Mouse (Mus musculus): ENCODE data around the gene Ang. TPM values are rescaled to one million over a fixed set of nuclear protein-coding genes. Genes with fewer than 3 reads are reported as not detected.

Gene Ang
- total RNA-seq, 2 experiments from 2014 or later = 3.0 to 4.1 TPM

Other genes with a start within 250 kb of the Ang start
- 1 to 10 TPM; 6.5 to 9.0 TPM for gene Tep1, start 220.6 kb upstream of the Ang start, total RNA-seq (2021)
- gene Klhl33, start 193.6 kb upstream of the Ang start, total RNA-seq (2021) = 100 to 1,000 TPM in 1 of 2 experiments, 10 to 100 TPM in 1; 56.5 to 114 TPM
- 10 to 100 TPM; 45.9 to 47.5 TPM for gene Osgep, start 166.3 kb upstream of the Ang start, total RNA-seq (2021)
- 10 to 100 TPM; 29.1 to 29.2 TPM for gene Apex1, start 166.2 kb upstream of the Ang start, total RNA-seq (2021)
- gene Pip4p1, start 160.3 kb upstream of the Ang start, total RNA-seq (2021) = 10 to 100 TPM; 16.1 to 16.7 TPM
- 1 to 10 TPM; 3.3 to 4.5 TPM for gene Pnp, start 160.1 kb upstream of the Ang start, total RNA-seq (2021)
- 1 to 10 TPM; 2.2 to 6.2 TPM for gene Gm49342, start 146.6 kb upstream of the Ang start, total RNA-seq (2021)
- under 1 TPM in 1 of 2 experiments, not detected in 1; 0.24 TPM for gene Pnp2, start 135.2 kb upstream of the Ang start, total RNA-seq (2021)
- gene Rnase10, start 83.4 kb upstream of the Ang start, total RNA-seq (2021) = not detected
- not detected for gene Rnase9, start 49.3 kb upstream of the Ang start, total RNA-seq (2021)
- gene Rnase11, start 41.0 kb upstream of the Ang start, total RNA-seq (2021) = not detected
- gene Rnase12, start 33.5 kb upstream of the Ang start, total RNA-seq (2021) = not detected
- not detected for gene Olfr750, start 16.7 kb upstream of the Ang start, total RNA-seq (2021)
- gene Rnase4, start 73 bp upstream of the Ang start, total RNA-seq (2021) = 10 to 100 TPM; 25.0 to 30.1 TPM
- gene Eddm3b, start 23.3 kb downstream of the Ang start, total RNA-seq (2021) = not detected
- gene Rnase6, start 32.8 kb downstream of the Ang start, total RNA-seq (2021) = under 1 TPM in 1 of 2 experiments, not detected in 1; 0.21 TPM
- under 1 TPM in 1 of 2 experiments, not detected in 1; 0.39 TPM for gene Rnase1, start 55.6 kb downstream of the Ang start, total RNA-seq (2021)
- not detected for gene Rnase2b, start 71.1 kb downstream of the Ang start, total RNA-seq (2021)
- not detected for gene Ang2, start 108.0 kb downstream of the Ang start, total RNA-seq (2021)
- not detected for gene Ear14, start 112.2 kb downstream of the Ang start, total RNA-seq (2021)
- gene Rnase2a, start 165.0 kb downstream of the Ang start, total RNA-seq (2021) = 1 to 10 TPM; 3.2 to 3.4 TPM

All from gastrocnemius, adult 18-20 months (tissue).